Mouse (Mus musculus): ENCODE data around the gene Zfp14. TPM values are rescaled to one million over a fixed set of nuclear protein-coding genes. Genes with fewer than 3 reads are reported as not detected.

Zfp14 gene
- polyA plus RNA-seq, 1 experiment from 2014 or later, result 5.6 TPM

- Histone ChIP-seq H3K4me3 (ENCODE audit: low read depth, low read length) (no peak overlapping the region), H3K4me2 (replicated peaks; ENCODE audit: low read depth, low read length) (no peak overlapping the region), H3K9me3 (ENCODE audit: control insufficient read depth, low read length) (no peaks in the 10 kb centered on the region), H3K36me3 (ENCODE audit: control insufficient read depth, insufficient read depth, low read length) (no peaks in the 10 kb centered on the region), H3K27ac (ENCODE audit: low read depth, low read length) (no peak overlapping the region), H3K4me1 (replicated peaks; ENCODE audit: control insufficient read depth, insufficient read depth, low read length) (0 out of 2 replicates have a peak, but pooled peaks cover 2% of the 10 kb centered on the region), H3K9ac (ENCODE audit: low read depth, low read length) (no peak overlapping the region), H3K27me3 (ENCODE audit: control insufficient read depth, insufficient read depth, low read length) (no peaks in the 10 kb centered on the region)
- WGBS, result 91% methylated on average over 4 of the region's 4 CpGs
- DNase-seq (ENCODE audit: low spot score) (no peak), ATAC-seq (ENCODE audit: low FRiP score) (no peak)
These were observed 3.1 kb downstream of the Zfp14 start for GRCm38 (mm10) chr7:30048126-30048525.

- no peaks in the 10 kb centered on the region for H3K36me3 ChIP-seq (ENCODE audit: control insufficient read depth, insufficient read depth, low read length)
- ATAC-seq (ENCODE audit: low FRiP score) (no peak), DNase-seq (ENCODE audit: low spot score) (no peak)
- 65% methylated on average over 9 of the region's 9 CpGs for WGBS
- H3K9ac ChIP-seq (ENCODE audit: low read depth, low read length), result no peak overlapping the region
- no peak overlapping the region for H3K4me3 ChIP-seq (ENCODE audit: low read depth, low read length)
- no peak overlapping the region for H3K27ac ChIP-seq (ENCODE audit: low read depth, low read length)
- no peaks in the 10 kb centered on the region for H3K4me1 ChIP-seq (replicated peaks; ENCODE audit: control insufficient read depth, insufficient read depth, low read length)
- no peaks in the 10 kb centered on the region for H3K9me3 ChIP-seq (ENCODE audit: control insufficient read depth, low read length)
- no peak overlapping the region for H3K4me2 ChIP-seq (replicated peaks; ENCODE audit: low read depth, low read length)
- H3K27me3 ChIP-seq (ENCODE audit: control insufficient read depth, insufficient read depth, low read length), result no peaks in the 10 kb centered on the region
These were observed 6.8 kb downstream of the Zfp14 start for GRCm38 (mm10) chr7:30044354-30044753.

GRCm38 (mm10) chr7:30034331-30034730 lies 16.8 kb downstream of the Zfp14 start:
- WGBS, result 90% methylated on average over 12 of the region's 12 CpGs
- Histone ChIP-seq H3K27me3 (ENCODE audit: control insufficient read depth, insufficient read depth, low read length) (no peaks in the 10 kb centered on the region), H3K36me3 (ENCODE audit: control insufficient read depth, insufficient read depth, low read length) (0 out of 2 replicates have a peak, but pooled peaks cover 4% of the 10 kb centered on the region), H3K4me2 (replicated peaks; ENCODE audit: low read depth, low read length) (no peak overlapping the region), H3K4me1 (replicated peaks; ENCODE audit: control insufficient read depth, insufficient read depth, low read length) (no peaks in the 10 kb centered on the region), H3K9me3 (ENCODE audit: control insufficient read depth, low read length) (no peaks in the 10 kb centered on the region), H3K4me3 (ENCODE audit: low read depth, low read length) (no peak overlapping the region), H3K27ac (ENCODE audit: low read depth, low read length) (no peak overlapping the region), H3K9ac (ENCODE audit: low read depth, low read length) (no peak overlapping the region)
- DNase-seq (ENCODE audit: low spot score) (no peak), ATAC-seq (ENCODE audit: low FRiP score) (no peak)

GRCm38 (mm10) chr7:30031379-30031778 lies 19.8 kb downstream of the Zfp14 start:
- Histone ChIP-seq H3K9me3 (ENCODE audit: control insufficient read depth, low read length) (no peaks in the 10 kb centered on the region), H3K9ac (ENCODE audit: low read depth, low read length) (no peak overlapping the region), H3K27me3 (ENCODE audit: control insufficient read depth, insufficient read depth, low read length) (no peaks in the 10 kb centered on the region), H3K4me2 (replicated peaks; ENCODE audit: low read depth, low read length) (no peak overlapping the region), H3K36me3 (ENCODE audit: control insufficient read depth, insufficient read depth, low read length) (no peaks in the 10 kb centered on the region), H3K4me3 (ENCODE audit: low read depth, low read length) (no peak overlapping the region), H3K27ac (ENCODE audit: low read depth, low read length) (no peak overlapping the region), H3K4me1 (replicated peaks; ENCODE audit: control insufficient read depth, insufficient read depth, low read length) (no peaks in the 10 kb centered on the region)
- ATAC-seq (ENCODE audit: low FRiP score), result no peak
- WGBS, result 82% methylated on average over 3 of the region's 3 CpGs
- DNase-seq (ENCODE audit: low spot score), result no peak

- Histone ChIP-seq H3K4me3 (ENCODE audit: low read depth, low read length) (no peak overlapping the region), H3K4me2 (replicated peaks; ENCODE audit: low read depth, low read length) (no peak overlapping the region), H3K27ac (ENCODE audit: low read depth, low read length) (no peak overlapping the region), H3K27me3 (ENCODE audit: control insufficient read depth, insufficient read depth, low read length) (no peaks in the 10 kb centered on the region), H3K9ac (ENCODE audit: low read depth, low read length) (no peak overlapping the region), H3K4me1 (replicated peaks; ENCODE audit: control insufficient read depth, insufficient read depth, low read length) (no peaks in the 10 kb centered on the region), H3K9me3 (ENCODE audit: control insufficient read depth, low read length) (no peaks in the 10 kb centered on the region), H3K36me3 (ENCODE audit: control insufficient read depth, insufficient read depth, low read length) (no peaks in the 10 kb centered on the region)
- ATAC-seq (ENCODE audit: low FRiP score) (no peak), DNase-seq (ENCODE audit: low spot score) (no peak)
- WGBS, result 28% methylated on average over 6 of the region's 6 CpGs
These were observed 20.5 kb downstream of the Zfp14 start for GRCm38 (mm10) chr7:30030677-30031076.

- ATAC-seq (ENCODE audit: low FRiP score) (no peak), DNase-seq (ENCODE audit: low spot score) (no peak)
- Histone ChIP-seq H3K27me3 (ENCODE audit: control insufficient read depth, insufficient read depth, low read length) (no peaks in the 10 kb centered on the region), H3K27ac (ENCODE audit: low read depth, low read length) (no peak overlapping the region), H3K9me3 (ENCODE audit: control insufficient read depth, low read length) (no peaks in the 10 kb centered on the region), H3K9ac (ENCODE audit: low read depth, low read length) (no peak overlapping the region), H3K4me2 (replicated peaks; ENCODE audit: low read depth, low read length) (no peak overlapping the region), H3K4me3 (ENCODE audit: low read depth, low read length) (no peak overlapping the region), H3K4me1 (replicated peaks; ENCODE audit: control insufficient read depth, insufficient read depth, low read length) (no peaks in the 10 kb centered on the region), H3K36me3 (ENCODE audit: control insufficient read depth, insufficient read depth, low read length) (peaks cover 3% of the 10 kb centered on the region; the same call in 1 of the 2 replicates)
- 89% methylated on average over 3 of the region's 3 CpGs for WGBS
These were observed 22.6 kb downstream of the Zfp14 start for GRCm38 (mm10) chr7:30028572-30028971.

- Histone ChIP-seq H3K27me3 (ENCODE audit: control insufficient read depth, insufficient read depth, low read length) (no peaks in the 10 kb centered on the region), H3K9me3 (ENCODE audit: control insufficient read depth, low read length) (no peaks in the 10 kb centered on the region), H3K4me3 (ENCODE audit: low read depth, low read length) (no peak overlapping the region), H3K4me1 (replicated peaks; ENCODE audit: control insufficient read depth, insufficient read depth, low read length) (no peaks in the 10 kb centered on the region), H3K27ac (ENCODE audit: low read depth, low read length) (no peak overlapping the region), H3K4me2 (replicated peaks; ENCODE audit: low read depth, low read length) (no peak overlapping the region), H3K9ac (ENCODE audit: low read depth, low read length) (no peak overlapping the region), H3K36me3 (ENCODE audit: control insufficient read depth, insufficient read depth, low read length) (peaks cover 15% of the 10 kb centered on the region)
- DNase-seq (ENCODE audit: low spot score) (no peak), ATAC-seq (ENCODE audit: low FRiP score) (no peak)
- WGBS, result 68% methylated on average over 4 of the region's 4 CpGs
These were observed 23.8 kb downstream of the Zfp14 start for GRCm38 (mm10) chr7:30027331-30027730.

GRCm38 (mm10) chr7:30025358-30025757 lies 25.8 kb downstream of the Zfp14 start:
- DNase-seq (ENCODE audit: low spot score), result no peak
- no peak for ATAC-seq (ENCODE audit: low FRiP score)
- WGBS, result 84% methylated on average over 5 of the region's 5 CpGs

GRCm38 (mm10) chr7:30023800-30024199 lies 27.4 kb downstream of the Zfp14 start:
- Histone ChIP-seq H3K4me2 (replicated peaks; ENCODE audit: low read depth, low read length) (no peak overlapping the region), H3K4me3 (ENCODE audit: low read depth, low read length) (no peak overlapping the region), H3K9me3 (ENCODE audit: control insufficient read depth, low read length) (no peaks in the 10 kb centered on the region), H3K36me3 (ENCODE audit: control insufficient read depth, insufficient read depth, low read length) (peaks cover 20% of the 10 kb centered on the region), H3K27ac (ENCODE audit: low read depth, low read length) (no peak overlapping the region), H3K27me3 (ENCODE audit: control insufficient read depth, insufficient read depth, low read length) (no peaks in the 10 kb centered on the region), H3K9ac (ENCODE audit: low read depth, low read length) (no peak overlapping the region), H3K4me1 (replicated peaks; ENCODE audit: control insufficient read depth, insufficient read depth, low read length) (no peaks in the 10 kb centered on the region)
- no peak for DNase-seq (ENCODE audit: low spot score)
- ATAC-seq (ENCODE audit: low FRiP score), result no peak
- WGBS, result 90% methylated on average over 8 of the region's 8 CpGs

More at GRCm38 (mm10) chr7:30025358-30025757, 25.8 kb downstream of the Zfp14 start:
- H3K4me2 ChIP-seq (replicated peaks; ENCODE audit: low read depth, low read length), result no peak overlapping the region
- no peaks in the 10 kb centered on the region for H3K27me3 ChIP-seq (ENCODE audit: control insufficient read depth, insufficient read depth, low read length)
- H3K9me3 ChIP-seq (ENCODE audit: control insufficient read depth, low read length), result no peaks in the 10 kb centered on the region
- no peak overlapping the region for H3K27ac ChIP-seq (ENCODE audit: low read depth, low read length)
- H3K9ac ChIP-seq (ENCODE audit: low read depth, low read length), result no peak overlapping the region
- peaks cover 18% of the 10 kb centered on the region for H3K36me3 ChIP-seq (ENCODE audit: control insufficient read depth, insufficient read depth, low read length)
- H3K4me1 ChIP-seq (replicated peaks; ENCODE audit: control insufficient read depth, insufficient read depth, low read length), result no peaks in the 10 kb centered on the region
- H3K4me3 ChIP-seq (ENCODE audit: low read depth, low read length), result no peak overlapping the region

Measured in hindbrain, embryonic 11.5 days (tissue).